Mouse (Mus musculus) NIH3T3 (cell line): ENCODE measurements at regions not wholly inside any gene's neighbourhood (a gene's known extent, or its start where the extent isn't known, plus 50 kb on each side); places are given as distances from the start of the nearest gene placed in this dataset.

Source experiments
- DNase-seq: peaks from one replicate; pipeline ENCODE4 v3.0.0-alpha.2; 2012; ENCODE audit warnings: low read depth

GRCm38 (mm10) chr2:132472126-132472525 lies 86.9 kb upstream of the Prokr2 start:
- no peak for DNase-seq

- peak; percentile 17 for DNase-seq
Measured at GRCm38 (mm10) chr2:132468957-132469642, 83.9 kb upstream of the Prokr2 start.

GRCm38 (mm10) chr2:132455029-132455428 lies 69.8 kb upstream of the Prokr2 start:
- no peak for DNase-seq

- no peak for DNase-seq
Measured at GRCm38 (mm10) chr2:132449347-132449746, 64.1 kb upstream of the Prokr2 start.

GRCm38 (mm10) chr2:132447826-132448225 lies 62.6 kb upstream of the Prokr2 start:
- DNase-seq: no peak

GRCm38 (mm10) chr2:132446019-132446418 lies 60.8 kb upstream of the Prokr2 start:
- DNase-seq: no peak

- no peak for DNase-seq
Measured at GRCm38 (mm10) chr2:132444442-132445161, 59.4 kb upstream of the Prokr2 start.
